Mouse (Mus musculus) embryonic facial prominence, embryonic 11.5 days (tissue): ENCODE results near the gene Ankfn1. TPM values are rescaled to one million over a fixed set of nuclear protein-coding genes. Genes with fewer than 3 reads are reported as not detected.

ENCODE experiments used
- ATAC-seq: fragments of 200-750 bp; cut with Nextera tagmentation; replicated peaks from 2 replicates; pipeline ENCODE4 v1.8.0; 2017; ENCODE audit warnings: low read depth; ENCODE audit not compliant: insufficient number of reproducible peaks, low FRiP score, low TSS enrichment
- DNase-seq: peaks from one replicate; pipeline ENCODE4 v3.0.0-alpha.2; 2015; ENCODE audit warnings: low spot score
- H3K27ac ChIP-seq: fragments of 300-500 bp; sonication (generic); replicated peaks from 2 replicates; pipeline ENCODE4 v1.5.1; 2014; ENCODE audit warnings: mild to moderate bottlenecking, low read depth, low read length, control low read depth
- H3K27me3 ChIP-seq: fragments of 300-500 bp; sonication (generic); 2 replicates; pipeline ENCODE4 v1.6.1; 2014; ENCODE audit warnings: mild to moderate bottlenecking, low read length, moderate library complexity, mixed read lengths; ENCODE audit not compliant: control insufficient read depth, insufficient read depth
- H3K36me3 ChIP-seq: fragments of 300-500 bp; sonication (generic); replicated peaks from 2 replicates; pipeline ENCODE4 v1.6.1; 2014; ENCODE audit warnings: low read depth, mild to moderate bottlenecking, low read length, moderate library complexity, mixed read lengths; ENCODE audit not compliant: control insufficient read depth, insufficient read depth
- H3K4me1 ChIP-seq: fragments of 300-500 bp; sonication (generic); 2 replicates; pipeline ENCODE4 v1.6.1; 2014; ENCODE audit warnings: low read length, mixed read lengths; ENCODE audit not compliant: control insufficient read depth, insufficient read depth
- H3K4me2 ChIP-seq: fragments of 300-500 bp; sonication (generic); 2 replicates; pipeline ENCODE4 v1.6.1; 2014; ENCODE audit warnings: low read depth, mild to moderate bottlenecking, control low read depth, low read length, moderate library complexity
- H3K4me3 ChIP-seq: fragments of 300-500 bp; sonication (generic); 2 replicates; pipeline ENCODE4 v1.5.1; 2014; ENCODE audit warnings: low read depth, low read length, control low read depth
- H3K9ac ChIP-seq: fragments of 300-500 bp; sonication (generic); replicated peaks from 2 replicates; pipeline ENCODE4 v1.6.1; 2014; ENCODE audit warnings: mild to moderate bottlenecking, control low read depth, low read length
- H3K9me3 ChIP-seq: fragments of 300-500 bp; sonication (generic); replicated peaks from 2 replicates; pipeline ENCODE4 v1.6.1; 2016; ENCODE audit warnings: mild to moderate bottlenecking, low read length, inconsistent platforms, mixed read lengths; ENCODE audit not compliant: control insufficient read depth
- WGBS: fragments of 180-500 bp; shearing (Covaris S2); extraction: QIAGEN DNeasy Blood & Tissue Kit; methylation state at CpG from one replicate; pipeline ENCODE4 v1.1.7; 2014; 5-methylcytosine and 5-hydroxymethylcytosine counted together
- polyA plus RNA-seq: library from polyadenylated mRNA; unstranded; fragments of >200 nt; fragmentation: Nextera tagmentation; extraction: Ambion mirVana; gene quantifications from 2 replicates; pipeline ENCODE4 v1.2.1, GENCODE M21; 2014

Ankfn1 gene
- polyA plus RNA-seq, 1 experiment from 2014 or later, result 0.48 TPM

DNA sequence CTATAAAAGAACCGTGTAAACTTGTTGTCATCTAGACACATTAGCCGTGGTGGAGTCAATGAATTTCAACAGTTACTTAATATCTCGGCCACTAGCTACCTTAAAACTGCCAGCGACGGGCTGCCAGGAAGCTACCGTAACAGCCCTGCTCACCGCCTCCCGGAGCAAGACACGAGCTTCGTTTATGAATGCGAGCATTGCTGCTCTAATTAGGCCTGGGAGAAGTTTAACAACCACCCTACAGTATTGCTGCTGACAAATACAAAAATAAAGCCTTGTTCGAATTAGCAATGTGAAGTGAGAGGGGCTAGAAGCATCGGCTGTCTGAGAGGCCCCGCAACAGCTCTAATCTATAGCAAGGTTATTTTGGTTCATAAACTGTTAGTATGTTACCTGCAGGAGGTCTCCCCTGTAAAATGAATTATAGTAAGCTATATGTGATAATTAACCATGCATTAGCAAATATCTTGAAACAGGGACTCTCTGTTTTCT is 58.9 kb downstream of the Ankfn1 start:
- ATAC-seq (no peak), DNase-seq (no peak)
- no peak overlapping the region for H3K4me2 ChIP-seq
- WGBS, result 77% methylated on average over 14 of the region's 14 CpGs
- H3K36me3 ChIP-seq, result no peaks in the 10 kb centered on the region
- H3K27ac ChIP-seq, result no peak overlapping the region
- H3K4me1 ChIP-seq, result no peaks in the 10 kb centered on the region
- no peaks in the 10 kb centered on the region for H3K27me3 ChIP-seq
- no peaks in the 10 kb centered on the region for H3K9me3 ChIP-seq
- no peak overlapping the region for H3K9ac ChIP-seq
- H3K4me3 ChIP-seq, result no peak overlapping the region

- H3K36me3 ChIP-seq, result no peaks in the 10 kb centered on the region
- no peak overlapping the region for H3K4me2 ChIP-seq
- no peak overlapping the region for H3K4me3 ChIP-seq
- no peaks in the 10 kb centered on the region for H3K9me3 ChIP-seq
- H3K9ac ChIP-seq, result no peak overlapping the region
- no peak overlapping the region for H3K27ac ChIP-seq
- 90% methylated on average over 7 of the region's 7 CpGs for WGBS
- H3K4me1 ChIP-seq, result no peaks in the 10 kb centered on the region
- DNase-seq, result no peak
- no peaks in the 10 kb centered on the region for H3K27me3 ChIP-seq
- no peak for ATAC-seq
Measured at GRCm38 (mm10) chr11:89716351-89716750, 61.1 kb downstream of the Ankfn1 start.

- H3K9ac ChIP-seq, result no peak overlapping the region
- H3K9me3 ChIP-seq, result no peaks in the 10 kb centered on the region
- no peak overlapping the region for H3K4me3 ChIP-seq
- no peak for ATAC-seq
- WGBS, result 92% methylated on average over 7 of the region's 7 CpGs
- H3K27me3 ChIP-seq, result no peaks in the 10 kb centered on the region
- H3K4me1 ChIP-seq, result no peaks in the 10 kb centered on the region
- no peak overlapping the region for H3K4me2 ChIP-seq
- no peaks in the 10 kb centered on the region for H3K36me3 ChIP-seq
- H3K27ac ChIP-seq, result no peak overlapping the region
- no peak for DNase-seq
Measured at GRCm38 (mm10) chr11:89708526-89708925, 68.9 kb downstream of the Ankfn1 start.

- no peak overlapping the region for H3K27ac ChIP-seq
- H3K27me3 ChIP-seq, result no peaks in the 10 kb centered on the region
- peak; percentile 62; the same call in 1 of the 2 replicates for ATAC-seq
Measured at GRCm38 (mm10) chr11:89696431-89697403, 80.7 kb downstream of the Ankfn1 start.

GRCm38 (mm10) chr11:89693686-89694085 is 83.8 kb downstream of the Ankfn1 start:
- DNase-seq, result no peak
- Histone ChIP-seq H3K9me3 (no peaks in the 10 kb centered on the region), H3K4me1 (no peaks in the 10 kb centered on the region), H3K4me3 (no peak overlapping the region), H3K27ac (no peak overlapping the region), H3K36me3 (no peaks in the 10 kb centered on the region), H3K27me3 (no peaks in the 10 kb centered on the region), H3K4me2 (no peak overlapping the region), H3K9ac (no peak overlapping the region)
- no peak for ATAC-seq
- WGBS, result 86% methylated on average over 4 of the region's 4 CpGs

More at GRCm38 (mm10) chr11:89696431-89697403, 80.7 kb downstream of the Ankfn1 start:
- Histone ChIP-seq H3K4me3 (no peak overlapping the region), H3K9me3 (no peaks in the 10 kb centered on the region), H3K4me1 (no peaks in the 10 kb centered on the region), H3K36me3 (no peaks in the 10 kb centered on the region), H3K9ac (no peak overlapping the region), H3K4me2 (no peak overlapping the region)
- 42% methylated on average over 18 of the region's 18 CpGs for WGBS
- peak; percentile 48 for DNase-seq

GRCm38 (mm10) chr11:89676922-89677321 is 100.5 kb downstream of the Ankfn1 start:
- Histone ChIP-seq H3K36me3 (no peaks in the 10 kb centered on the region), H3K9me3 (no peaks in the 10 kb centered on the region), H3K9ac (no peak overlapping the region), H3K4me1 (no peaks in the 10 kb centered on the region), H3K27me3 (no peaks in the 10 kb centered on the region), H3K4me3 (no peak overlapping the region), H3K27ac (no peak overlapping the region), H3K4me2 (no peak overlapping the region)
- ATAC-seq (no peak), DNase-seq (no peak)
- WGBS, result 61% methylated on average over 2 of the region's 2 CpGs

GRCm38 (mm10) chr11:89673916-89674507 is 103.4 kb downstream of the Ankfn1 start:
- no peaks in the 10 kb centered on the region for H3K36me3 ChIP-seq
- no peak overlapping the region for H3K9ac ChIP-seq
- H3K4me1 ChIP-seq, result no peaks in the 10 kb centered on the region
- H3K4me3 ChIP-seq, result no peak overlapping the region
- DNase-seq (no peak), ATAC-seq (no peak)
- 15% methylated on average over 1 of the region's 1 CpGs for WGBS
- H3K27me3 ChIP-seq, result no peaks in the 10 kb centered on the region
- no peak overlapping the region for H3K4me2 ChIP-seq
- no peaks in the 10 kb centered on the region for H3K9me3 ChIP-seq
- no peak overlapping the region for H3K27ac ChIP-seq
